Comparison of ENCODE assay signal across 8 mouse cellular contexts in genomic region chrX:48207761-48208487, GRCm38 (mm10). TPM values are rescaled to one million over a fixed set of nuclear protein-coding genes. Genes with fewer than 3 reads are reported as not detected.
DNase-seq lines count a peak whose midpoint lies in the region; ATAC-seq and TF ChIP-seq lines count a peak whose summit lies in the region.

No protein-coding gene starts in this region.

- peak overlapping the region; percentile 78 for H3K27ac ChIP-seq in embryonic facial prominence, embryonic 10.5 days (replicated peaks)
- peak overlapping the region; percentile 61 for H3K27ac ChIP-seq in heart, postnatal 0 days (ENCODE audit: low read depth)
- H3K27ac ChIP-seq in stomach, embryonic 15.5 days, result peak overlapping the region; percentile 57

- no peaks in the 10 kb centered on the region for H3K9me3 ChIP-seq in embryonic facial prominence, embryonic 10.5 days
- H3K9me3 ChIP-seq in heart, postnatal 0 days (replicated peaks; ENCODE audit: control insufficient read depth, low read length), result no peaks in the 10 kb centered on the region
- H3K9me3 ChIP-seq in stomach, embryonic 15.5 days, result no peaks in the 10 kb centered on the region

- H3K4me2 ChIP-seq in heart, postnatal 0 days (ENCODE audit: low read depth, low read length), result peak overlapping the region; percentile 76
- H3K4me2 ChIP-seq in stomach, embryonic 15.5 days, result peak overlapping the region; percentile 52

- peak; percentile 71 for ATAC-seq in heart, postnatal 0 days (ENCODE audit: insufficient read depth, low read depth)
- peak; percentile 28; the same call in 1 of the 2 replicates for ATAC-seq in megakaryocyte, adult 5-6 weeks (ENCODE audit: poor library complexity, severe bottlenecking)
- peak; percentile 69 for ATAC-seq in stomach, embryonic 15.5 days (ENCODE audit: insufficient read depth, low FRiP score, low read depth)

- peaks cover 11% of the 10 kb centered on the region; the same call in 1 of the 2 replicates for H3K27me3 ChIP-seq in embryonic facial prominence, embryonic 10.5 days (replicated peaks; ENCODE audit: low read depth, poor library complexity, severe bottlenecking)
- no peaks in the 10 kb centered on the region for H3K27me3 ChIP-seq in heart, postnatal 0 days (ENCODE audit: control insufficient read depth, insufficient read depth, low read length)
- H3K27me3 ChIP-seq in stomach, embryonic 15.5 days (replicated peaks), result no peaks in the 10 kb centered on the region

- H3K4me3 ChIP-seq in embryonic facial prominence, embryonic 10.5 days, result peak overlapping the region; percentile 71
- H3K4me3 ChIP-seq in heart, postnatal 0 days (ENCODE audit: low read depth, low read length), result peak overlapping the region; percentile 78
- H3K4me3 ChIP-seq in stomach, embryonic 15.5 days (replicated peaks), result peak overlapping the region; percentile 64

- peaks cover 5% of the 10 kb centered on the region; the same call in 1 of the 2 replicates for H3K4me1 ChIP-seq in embryonic facial prominence, embryonic 10.5 days
- H3K4me1 ChIP-seq in heart, postnatal 0 days (ENCODE audit: control insufficient read depth, insufficient read depth), result no peaks in the 10 kb centered on the region
- no peaks in the 10 kb centered on the region for H3K4me1 ChIP-seq in stomach, embryonic 15.5 days

- TF ChIP-seq EP300 in heart, postnatal 0 days (IDR thresholded peaks at IDR 0.05; ENCODE audit: low read depth), result no peak

- DNase-seq in left cerebral cortex, postnatal 10 days (ENCODE audit: extremely low spot score in 1 of 2, low spot score in 2 of 2), result peak; percentile 17 to 66
- no peak for DNase-seq in left cerebral cortex, adult 11 months (ENCODE audit: low spot score)
- DNase-seq in adrenal gland, adult 18-20 months (ENCODE audit: low spot score in 2 of 2), result peak; percentile 6 to 23
- DNase-seq in embryonic facial prominence, embryonic 10.5 days (ENCODE audit: low spot score), result no peak
- no peak for DNase-seq in heart, postnatal 0 days (ENCODE audit: low spot score)
- DNase-seq in kidney, postnatal 25 days, result peak; percentile 65 to 87

- no peak for TF ChIP-seq CTCF in heart, postnatal 0 days (IDR thresholded peaks at IDR 0.05; ENCODE audit: low read depth)

- peak overlapping the region; percentile 65 for H3K9ac ChIP-seq in heart, postnatal 0 days (replicated peaks; ENCODE audit: low read depth, low read length)
- H3K9ac ChIP-seq in stomach, embryonic 15.5 days, result peak overlapping the region; percentile 44

- intact Hi-C loops in left cerebral cortex, postnatal 10 days (cut with DNase I), result loop anchor here (5.0 kb wide), 1 partner anchor 49 kb away; the partner anchor contains the start of gene Utp14a

- H3K36me3 ChIP-seq in embryonic facial prominence, embryonic 10.5 days (replicated peaks), result no peaks in the 10 kb centered on the region
- no peaks in the 10 kb centered on the region for H3K36me3 ChIP-seq in heart, postnatal 0 days (replicated peaks; ENCODE audit: control insufficient read depth, insufficient read depth, low read length)
- no peaks in the 10 kb centered on the region for H3K36me3 ChIP-seq in stomach, embryonic 15.5 days

- WGBS in embryonic facial prominence, embryonic 10.5 days, result 17% methylated on average over 36 of the region's 36 CpGs
- 8% methylated on average over 34 of the region's 36 CpGs for WGBS in heart, postnatal 0 days
- WGBS in stomach, embryonic 15.5 days, result 11% methylated on average over 36 of the region's 36 CpGs

RNA-seq across cellular contexts. Expression of gene Zdhhc9, which starts 0.8 kb away (rescaled TPM):
- 10 to 100 TPM; 75.9 to 84.7 TPM for total RNA-seq in left cerebral cortex, postnatal 10 days (2021)
- 10 to 100 TPM; 17.4 to 18.9 TPM for total RNA-seq in adrenal gland, adult 18-20 months (2021)
- polyA plus RNA-seq in embryonic facial prominence, embryonic 10.5 days (2016; fragmentation: Nextera tagmentation; extraction: Ambion mirVana), result 1.9 and 3.1 TPM in 2 replicates
- 14.6 and 15.4 TPM in 2 replicates for total RNA-seq in heart, postnatal 0 days (2014; rRNA removed; ENCODE audit: low replicate concordance)
- polyA plus RNA-seq in heart, postnatal 0 days (2015; fragmentation: Nextera tagmentation; extraction: Ambion mirVana), result 2.3 and 2.7 TPM in 2 replicates
- total RNA-seq in megakaryocyte, adult 5-6 weeks (2015), result 66.9 and 68.7 TPM in 2 replicates
- total RNA-seq in megakaryocyte, adult 5-6 weeks (2017), result 16.4 and 20.0 TPM in 2 replicates
- polyA plus RNA-seq in stomach, embryonic 15.5 days (2015; fragmentation: Nextera tagmentation; extraction: Ambion mirVana), result 6.2 and 7.6 TPM in 2 replicates

RNA-seq across cellular contexts. Expression of gene Utp14a, which starts 48.7 kb away (rescaled TPM):
- 10 to 100 TPM; 17.5 to 19.2 TPM for total RNA-seq in left cerebral cortex, postnatal 10 days (2021)
- 10 to 100 TPM; 17.6 to 18.3 TPM for total RNA-seq in adrenal gland, adult 18-20 months (2021)
- polyA plus RNA-seq in embryonic facial prominence, embryonic 10.5 days (2016; fragmentation: Nextera tagmentation; extraction: Ambion mirVana), result 22.3 and 22.8 TPM in 2 replicates
- 3.4 and 6.0 TPM in 2 replicates for total RNA-seq in heart, postnatal 0 days (2014; rRNA removed; ENCODE audit: low replicate concordance)
- polyA plus RNA-seq in heart, postnatal 0 days (2015; fragmentation: Nextera tagmentation; extraction: Ambion mirVana), result 9.6 and 9.9 TPM in 2 replicates
- 24.4 and 28.7 TPM in 2 replicates for total RNA-seq in megakaryocyte, adult 5-6 weeks (2015)
- total RNA-seq in megakaryocyte, adult 5-6 weeks (2017), result 51.5 and 56.4 TPM in 2 replicates
- polyA plus RNA-seq in stomach, embryonic 15.5 days (2015; fragmentation: Nextera tagmentation; extraction: Ambion mirVana), result 15.6 and 18.0 TPM in 2 replicates

Comparison
In these comparisons a context has a peak if more than half of its experiments do, and no peak if none do; other contexts are left out.
1. DNase-seq: peak in left cerebral cortex, postnatal 10 days (2 of 2), adrenal gland, adult 18-20 months (2 of 2) and kidney, postnatal 25 days (2 of 2); none in left cerebral cortex, adult 11 months (single experiment), embryonic facial prominence, embryonic 10.5 days (single experiment) and heart, postnatal 0 days (single experiment).
2. Peak in every context shown above with its lines, with median percentiles within 50 percentile points of each other: H3K27ac ChIP-seq, H3K4me3 ChIP-seq and ATAC-seq.